Mouse (Mus musculus) kidney, postnatal 0 days (tissue): ENCODE measurements at regions not wholly inside any gene's neighbourhood (a gene's known extent, or its start where the extent isn't known, plus 50 kb on each side); places are given as distances from the start of the nearest gene placed in this dataset.

ENCODE experiments used
- ATAC-seq: fragments of 200-750 bp; cut with Nextera tagmentation; replicated peaks from 2 replicates; pipeline ENCODE4 v1.8.0; 2017; ENCODE audit warnings: low read depth, moderate number of reproducible peaks, moderate TSS enrichment, moderate library complexity; ENCODE audit not compliant: low FRiP score
- DNase-seq: peaks from one replicate; pipeline ENCODE4 v3.0.0-alpha.2; 2016; ENCODE audit warnings: low spot score
- H3K27ac ChIP-seq: fragments of 300-500 bp; sonication (generic); 2 replicates; pipeline ENCODE4 v1.5.1; 2014; ENCODE audit warnings: mild to moderate bottlenecking
- H3K27me3 ChIP-seq: fragments of 300-500 bp; sonication (generic); 2 replicates; pipeline ENCODE4 v1.6.1; 2014; ENCODE audit warnings: low read length, mixed read lengths; ENCODE audit not compliant: insufficient read depth
- H3K36me3 ChIP-seq: fragments of 300-500 bp; sonication (generic); 2 replicates; pipeline ENCODE4 v1.6.1; 2014; ENCODE audit warnings: low read length, mixed read lengths; ENCODE audit not compliant: insufficient read depth
- H3K4me1 ChIP-seq: fragments of 300-500 bp; sonication (generic); replicated peaks from 2 replicates; pipeline ENCODE4 v1.6.1; 2014; ENCODE audit warnings: antibody characterized with exemption, low read length, mixed read lengths; ENCODE audit not compliant: insufficient read depth
- H3K4me2 ChIP-seq: fragments of 300-500 bp; sonication (generic); 2 replicates; pipeline ENCODE4 v1.6.1; 2014; ENCODE audit warnings: mild to moderate bottlenecking, low read length, moderate library complexity, mixed read lengths
- H3K4me3 ChIP-seq: fragments of 300-500 bp; sonication (generic); replicated peaks from 2 replicates; pipeline ENCODE4 v1.5.1; 2014; ENCODE audit warnings: low read depth, low read length
- H3K9ac ChIP-seq: fragments of 300-500 bp; sonication (generic); 2 replicates; pipeline ENCODE4 v1.6.1; 2014; ENCODE audit warnings: low read depth, low read length
- H3K9me3 ChIP-seq: fragments of 300-500 bp; sonication (generic); replicated peaks from 2 replicates; pipeline ENCODE4 v1.6.1; 2016; ENCODE audit warnings: low read length, inconsistent platforms, mixed read lengths
- CTCF ChIP-seq: IDR thresholded peaks from 2 replicates; pipeline ENCODE4 v1.5.1; 2016; ENCODE audit warnings: antibody characterized with exemption, low read depth, mild to moderate bottlenecking, moderate library complexity
- WGBS: fragments of 180-500 bp; shearing (Covaris S2); extraction: QIAGEN DNeasy Blood & Tissue Kit; methylation state at CpG from one replicate; pipeline ENCODE4 v1.1.7; 2014; 5-methylcytosine and 5-hydroxymethylcytosine counted together

DNA sequence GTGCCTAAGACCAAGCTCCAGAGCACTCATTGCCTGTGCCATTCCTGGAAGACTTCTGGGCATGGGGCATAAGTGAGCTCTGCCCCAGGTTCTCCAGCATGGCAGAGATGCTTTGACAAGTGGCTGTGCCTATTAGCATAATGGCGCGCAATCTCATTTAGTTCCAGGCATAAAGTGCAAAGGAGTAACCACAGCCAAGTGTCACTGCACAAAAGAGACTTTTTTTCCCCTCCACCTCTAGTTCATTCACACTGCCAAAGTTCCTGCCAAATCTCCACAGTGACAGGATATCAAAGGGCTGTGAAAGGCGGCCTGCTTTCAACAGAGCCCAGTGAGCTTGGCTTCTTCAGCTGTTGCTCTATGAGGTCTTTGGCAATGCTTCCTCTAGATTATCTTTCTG is 120.1 kb upstream of the Zfand5 start:
- WGBS, result 81% methylated on average over 3 of the region's 3 CpGs
- Histone ChIP-seq H3K36me3 (no peaks in the 10 kb centered on the region), H3K27ac (no peak overlapping the region), H3K9me3 (no peaks in the 10 kb centered on the region), H3K27me3 (no peaks in the 10 kb centered on the region), H3K9ac (no peak overlapping the region), H3K4me1 (no peaks in the 10 kb centered on the region), H3K4me2 (no peak overlapping the region), H3K4me3 (no peak overlapping the region)
- TF ChIP-seq CTCF, result no peak
- ATAC-seq (no peak), DNase-seq (no peak)

GRCm38 (mm10) chr19:21150849-21151248 is 121.2 kb upstream of the Zfand5 start:
- Histone ChIP-seq H3K9ac (no peak overlapping the region), H3K4me1 (no peaks in the 10 kb centered on the region), H3K4me3 (no peak overlapping the region), H3K27ac (no peak overlapping the region), H3K36me3 (no peaks in the 10 kb centered on the region), H3K9me3 (no peaks in the 10 kb centered on the region), H3K27me3 (no peaks in the 10 kb centered on the region), H3K4me2 (no peak overlapping the region)
- DNase-seq, result no peak
- 72% methylated on average over 3 of the region's 3 CpGs for WGBS
- ATAC-seq, result no peak; the same call in 1 of the 2 replicates
- TF ChIP-seq CTCF, result no peak

DNA sequence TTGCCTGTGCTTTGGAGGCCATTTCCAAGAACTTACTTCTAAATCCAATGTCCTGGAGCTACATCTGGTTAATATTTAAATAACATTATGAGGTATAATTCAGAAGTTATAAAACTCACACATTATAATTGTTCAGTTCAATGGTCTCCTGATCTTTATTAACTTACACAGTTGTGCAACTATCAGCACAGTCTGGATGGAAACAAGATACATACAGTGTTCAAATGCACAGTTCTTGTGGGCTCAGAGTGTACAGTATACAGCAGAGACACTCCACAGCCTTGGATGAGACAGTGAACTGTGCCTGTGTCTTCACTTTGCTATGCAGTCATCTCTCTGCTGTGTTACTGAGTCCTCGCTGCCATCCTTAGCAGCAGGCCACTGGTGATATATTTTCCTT is 121.8 kb upstream of the Zfand5 start:
- no peak for DNase-seq
- no peak for TF ChIP-seq CTCF

GRCm38 (mm10) chr19:21146860-21147390 is 125.2 kb upstream of the Zfand5 start:
- WGBS, result 56% methylated on average over 4 of the region's 4 CpGs
- H3K4me1 ChIP-seq, result no peaks in the 10 kb centered on the region; the same call in 1 of the 2 replicates
- ATAC-seq, result no peak

More for the DNA sequence above, 121.8 kb upstream of the Zfand5 start:
- Histone ChIP-seq H3K27me3 (no peaks in the 10 kb centered on the region), H3K36me3 (no peaks in the 10 kb centered on the region), H3K9me3 (no peaks in the 10 kb centered on the region), H3K27ac (no peak overlapping the region), H3K4me3 (no peak overlapping the region), H3K4me1 (no peaks in the 10 kb centered on the region), H3K4me2 (no peak overlapping the region), H3K9ac (no peak overlapping the region)
- ATAC-seq, result no peak
- 100% methylated on average over 1 of the region's 1 CpGs for WGBS

DNA sequence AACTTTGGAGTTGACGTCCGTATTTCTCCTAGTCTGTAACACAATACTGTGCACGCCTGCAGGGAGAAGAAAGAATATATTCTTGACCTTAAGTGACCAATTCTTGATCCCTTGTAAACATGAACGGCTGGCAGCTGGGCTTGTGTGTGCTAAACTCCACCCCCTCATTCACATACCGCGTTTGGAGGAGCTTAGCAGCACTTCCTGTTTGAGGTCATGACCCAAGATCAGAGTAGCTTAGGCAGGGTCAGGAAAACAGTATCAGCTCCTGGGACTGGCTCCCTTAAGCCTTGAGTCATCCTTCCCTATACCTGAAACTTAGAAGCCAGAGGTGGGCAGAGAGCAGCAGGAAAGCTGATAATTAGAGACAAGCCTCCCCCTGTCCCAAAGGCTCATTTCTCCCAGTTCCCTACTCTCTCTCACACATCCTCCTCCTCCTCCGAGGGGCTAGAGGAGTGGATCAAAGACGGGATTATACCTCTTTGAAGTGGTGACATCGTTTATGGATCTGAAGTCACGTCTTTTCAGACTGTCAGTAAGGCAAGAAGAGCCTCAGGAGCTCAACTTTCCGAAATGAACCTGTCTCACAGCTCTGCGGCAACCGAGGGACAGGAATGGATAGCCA is 127.3 kb upstream of the Zfand5 start:
- WGBS, result 16% methylated on average over 13 of the region's 13 CpGs
- Histone ChIP-seq H3K27me3 (no peaks in the 10 kb centered on the region), H3K4me3 (no peak overlapping the region), H3K4me1 (no peaks in the 10 kb centered on the region; the same call in 1 of the 2 replicates), H3K9ac (no peak overlapping the region), H3K4me2 (peak overlapping the region; percentile 32; the same call in 1 of the 2 replicates), H3K9me3 (no peaks in the 10 kb centered on the region), H3K36me3 (no peaks in the 10 kb centered on the region), H3K27ac (peak overlapping the region; percentile 36; the same call in 1 of the 2 replicates)
- ATAC-seq, result peak; percentile 82
- peak; percentile 89 for DNase-seq
- no peak for TF ChIP-seq CTCF

More at GRCm38 (mm10) chr19:21146860-21147390, 125.2 kb upstream of the Zfand5 start:
- TF ChIP-seq CTCF, result no peak
- H3K36me3 ChIP-seq, result no peaks in the 10 kb centered on the region
- no peaks in the 10 kb centered on the region for H3K27me3 ChIP-seq
- no peaks in the 10 kb centered on the region for H3K9me3 ChIP-seq
- no peak overlapping the region for H3K4me2 ChIP-seq
- no peak overlapping the region for H3K4me3 ChIP-seq
- no peak overlapping the region for H3K9ac ChIP-seq
- no peak for DNase-seq
- H3K27ac ChIP-seq, result no peak overlapping the region

DNA sequence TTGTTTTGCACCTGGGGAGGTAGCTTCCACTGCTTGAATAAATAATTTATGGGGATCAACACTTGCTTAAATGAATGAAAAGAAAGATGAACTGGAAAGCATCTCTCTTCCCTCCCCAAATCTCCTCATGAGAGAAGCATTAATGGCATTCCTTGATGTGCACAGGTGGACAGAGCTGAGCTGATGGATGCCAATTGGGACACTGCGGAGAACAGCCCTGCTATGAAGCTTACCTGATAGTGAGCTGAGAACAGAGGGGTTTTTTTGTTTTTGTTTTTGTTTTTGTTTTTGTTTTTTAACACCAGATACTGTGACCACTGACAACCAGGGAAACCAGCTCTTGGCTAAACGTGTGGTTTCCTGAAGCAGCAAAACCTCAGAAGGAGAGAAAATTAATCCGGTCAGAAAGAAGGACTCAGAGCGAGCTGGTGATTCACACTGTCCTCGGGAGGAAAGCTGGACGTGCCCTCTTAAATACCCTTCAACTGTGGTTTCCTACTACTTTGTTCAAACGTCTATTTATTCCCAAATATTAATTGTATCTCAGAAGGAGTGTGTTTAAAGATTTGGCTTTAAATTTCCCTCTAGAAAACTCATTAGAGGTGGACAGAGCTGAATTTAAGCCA is 128.0 kb upstream of the Zfand5 start:
- Histone ChIP-seq H3K9me3 (no peaks in the 10 kb centered on the region), H3K27me3 (no peaks in the 10 kb centered on the region), H3K36me3 (no peaks in the 10 kb centered on the region), H3K27ac (peak overlapping the region; percentile 36; the same call in 1 of the 2 replicates), H3K9ac (no peak overlapping the region), H3K4me3 (no peak overlapping the region), H3K4me2 (peak overlapping the region; percentile 32; the same call in 1 of the 2 replicates), H3K4me1 (no peaks in the 10 kb centered on the region; the same call in 1 of the 2 replicates)
- WGBS, result 32% methylated on average over 7 of the region's 7 CpGs
- ATAC-seq (no peak), DNase-seq (no peak)
- TF ChIP-seq CTCF, result no peak
